Mouse (Mus musculus): ENCODE results near the gene Prkch. TPM values are rescaled to one million over a fixed set of nuclear protein-coding genes. Genes with fewer than 3 reads are reported as not detected.

Gene Prkch
- polyA plus RNA-seq, 1 experiment = 1.6 TPM

DNA sequence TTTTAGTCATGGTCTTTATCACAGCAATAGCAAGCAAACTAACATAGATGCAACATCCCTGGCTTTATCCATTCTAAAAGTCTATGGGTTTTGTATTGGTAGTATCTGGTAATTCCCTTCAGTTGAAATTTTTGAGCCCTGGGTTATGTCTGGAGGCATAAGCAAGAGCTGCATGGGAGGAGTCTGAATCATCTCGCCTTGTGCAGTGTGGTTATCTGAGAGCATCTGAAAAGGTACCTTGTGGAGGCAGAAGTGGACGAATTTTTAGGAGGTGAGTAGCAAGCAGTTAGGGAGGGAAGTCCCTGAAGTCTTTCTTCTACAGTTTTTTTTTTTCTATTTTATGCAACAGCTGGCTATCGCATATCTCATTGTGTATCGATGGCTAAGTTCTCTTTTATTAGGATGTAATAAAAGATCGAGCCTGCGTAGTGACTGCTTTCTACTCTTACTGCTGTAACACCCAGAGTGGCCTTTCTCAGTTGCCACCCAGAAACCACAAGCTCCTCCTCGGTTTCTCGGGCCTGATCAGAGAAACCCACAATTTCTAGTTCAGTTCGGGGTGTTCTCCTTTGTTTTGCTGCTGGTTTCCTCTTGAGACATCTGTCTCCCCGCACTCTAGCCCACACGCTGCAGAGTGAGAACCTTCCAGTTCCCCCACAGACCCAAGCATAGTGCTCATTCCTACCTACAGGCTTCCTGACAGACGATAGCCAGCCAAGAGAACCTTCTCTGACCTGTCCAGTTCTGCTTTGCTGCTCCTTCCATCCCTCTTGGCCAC lies 8.6 kb downstream of the Prkch start:
- H3K4me1 ChIP-seq (ENCODE audit: control insufficient read depth, insufficient read depth, low read length) = no peaks in the 10 kb centered on the region
- H3K36me3 ChIP-seq (ENCODE audit: control insufficient read depth, insufficient read depth, low read length) = no peaks in the 10 kb centered on the region
- H3K27ac ChIP-seq (ENCODE audit: control insufficient read depth, insufficient read depth, low read depth, low read length) = no peak overlapping the region
- no peak for TF ChIP-seq CTCF (IDR thresholded peaks at IDR 0.05; ENCODE audit: control insufficient read depth, insufficient read depth, insufficient replicate concordance, low read depth, low read length)
- no peak for TF ChIP-seq POLR2A (IDR thresholded peaks at IDR 0.05; ENCODE audit: control insufficient read depth, low read depth, low read length)
- H3K27me3 ChIP-seq (ENCODE audit: control insufficient read depth, insufficient read depth, low read length) = no peaks in the 10 kb centered on the region
- H3K4me3 ChIP-seq (ENCODE audit: control insufficient read depth, low read depth, low read length) = no peak overlapping the region

- Histone ChIP-seq H3K4me3 (ENCODE audit: control insufficient read depth, low read depth, low read length) (no peak overlapping the region), H3K4me1 (ENCODE audit: control insufficient read depth, insufficient read depth, low read length) (no peaks in the 10 kb centered on the region), H3K27ac (ENCODE audit: control insufficient read depth, insufficient read depth, low read depth, low read length) (no peak overlapping the region), H3K36me3 (ENCODE audit: control insufficient read depth, insufficient read depth, low read length) (no peaks in the 10 kb centered on the region), H3K27me3 (ENCODE audit: control insufficient read depth, insufficient read depth, low read length) (no peaks in the 10 kb centered on the region)
- TF ChIP-seq CTCF (IDR thresholded peaks at IDR 0.05; ENCODE audit: control insufficient read depth, insufficient read depth, insufficient replicate concordance, low read depth, low read length) = no peak
- no peak for TF ChIP-seq POLR2A (IDR thresholded peaks at IDR 0.05; ENCODE audit: control insufficient read depth, low read depth, low read length)
Observed at GRCm38 (mm10) chr12:73594177-73594745, 9.7 kb downstream of the Prkch start.

- TF ChIP-seq POLR2A (IDR thresholded peaks at IDR 0.05; ENCODE audit: control insufficient read depth, low read depth, low read length) (no peak), CTCF (IDR thresholded peaks at IDR 0.05; ENCODE audit: control insufficient read depth, insufficient read depth, insufficient replicate concordance, low read depth, low read length) (no peak)
- H3K36me3 ChIP-seq (ENCODE audit: control insufficient read depth, insufficient read depth, low read length) = no peaks in the 10 kb centered on the region
- H3K27ac ChIP-seq (ENCODE audit: control insufficient read depth, insufficient read depth, low read depth, low read length) = no peak overlapping the region
- H3K4me3 ChIP-seq (ENCODE audit: control insufficient read depth, low read depth, low read length) = no peak overlapping the region
- no peaks in the 10 kb centered on the region for H3K27me3 ChIP-seq (ENCODE audit: control insufficient read depth, insufficient read depth, low read length)
- H3K4me1 ChIP-seq (ENCODE audit: control insufficient read depth, insufficient read depth, low read length) = no peaks in the 10 kb centered on the region
Observed at GRCm38 (mm10) chr12:73595226-73595625, 10.6 kb downstream of the Prkch start.

DNA sequence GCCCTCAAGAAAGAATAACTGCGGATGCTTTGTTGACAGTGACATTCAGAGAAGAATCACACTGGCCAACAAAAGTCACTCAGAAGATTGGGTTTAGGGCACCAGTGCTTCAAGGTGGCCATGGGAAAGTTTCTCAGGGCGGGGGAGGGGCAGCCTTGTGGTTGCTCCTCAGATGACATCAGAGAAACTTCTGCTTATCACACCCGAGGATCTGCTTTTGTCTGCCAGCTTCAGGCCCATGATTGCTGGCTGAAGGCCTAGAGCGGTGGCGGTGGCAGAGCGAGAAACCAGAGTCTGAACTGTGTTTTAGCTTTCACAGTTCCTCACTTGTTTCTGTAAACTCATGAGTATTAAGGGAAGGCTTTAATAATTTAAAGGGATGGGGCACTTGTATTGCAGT lies 13.6 kb downstream of the Prkch start:
- no peak overlapping the region for H3K4me3 ChIP-seq (ENCODE audit: control insufficient read depth, low read depth, low read length)
- TF ChIP-seq CTCF (IDR thresholded peaks at IDR 0.05; ENCODE audit: control insufficient read depth, insufficient read depth, insufficient replicate concordance, low read depth, low read length) (no peak), POLR2A (IDR thresholded peaks at IDR 0.05; ENCODE audit: control insufficient read depth, low read depth, low read length) (no peak)
- H3K36me3 ChIP-seq (ENCODE audit: control insufficient read depth, insufficient read depth, low read length) = no peaks in the 10 kb centered on the region
- no peaks in the 10 kb centered on the region for H3K27me3 ChIP-seq (ENCODE audit: control insufficient read depth, insufficient read depth, low read length)
- no peaks in the 10 kb centered on the region for H3K4me1 ChIP-seq (ENCODE audit: control insufficient read depth, insufficient read depth, low read length)
- no peak overlapping the region for H3K27ac ChIP-seq (ENCODE audit: control insufficient read depth, insufficient read depth, low read depth, low read length)

DNA sequence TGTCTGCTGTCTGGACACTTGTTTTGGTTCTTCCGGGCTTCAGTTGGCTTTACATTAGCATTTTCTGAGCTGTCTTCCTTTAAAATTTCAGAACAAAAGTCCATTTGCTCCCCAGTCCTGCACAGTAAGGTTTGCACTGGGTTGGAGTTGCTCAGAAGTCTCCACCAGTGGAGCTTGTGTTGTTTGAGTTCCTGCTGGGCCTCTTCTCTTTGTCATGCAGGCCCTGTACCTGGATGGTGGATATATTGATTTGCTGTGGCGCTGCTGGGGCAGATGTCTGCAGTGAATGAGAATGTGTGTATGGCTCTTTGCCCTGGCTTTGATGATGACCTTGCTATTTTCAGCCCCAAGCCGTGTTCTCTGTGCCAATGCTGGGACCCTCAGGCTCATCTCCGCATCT lies 15.9 kb downstream of the Prkch start:
- no peak overlapping the region for H3K27ac ChIP-seq (ENCODE audit: control insufficient read depth, insufficient read depth, low read depth, low read length)

DNA sequence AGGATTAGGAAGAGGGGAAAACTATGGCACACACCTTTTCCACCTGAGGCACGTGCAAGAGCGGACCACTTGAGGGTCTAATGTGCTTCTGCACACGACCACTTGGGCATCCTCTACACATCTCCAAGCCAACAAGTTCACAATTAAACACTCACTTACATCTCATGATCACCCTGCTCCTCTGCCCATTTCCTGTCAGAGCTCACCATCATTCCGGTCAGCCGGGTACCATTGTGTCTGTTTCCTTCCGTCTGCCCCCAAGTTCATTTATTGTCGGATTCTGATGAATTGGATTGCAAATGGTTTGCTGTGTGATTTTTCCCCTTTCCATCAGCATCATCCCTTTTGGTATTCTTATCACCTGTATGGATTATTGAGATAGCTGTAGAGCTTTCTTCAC lies 18.4 kb downstream of the Prkch start:
- H3K27ac ChIP-seq (ENCODE audit: control insufficient read depth, insufficient read depth, low read depth, low read length) = no peak overlapping the region

More for the DNA sequence above, 15.9 kb downstream of the Prkch start:
- no peaks in the 10 kb centered on the region for H3K36me3 ChIP-seq (ENCODE audit: control insufficient read depth, insufficient read depth, low read length)
- no peaks in the 10 kb centered on the region for H3K27me3 ChIP-seq (ENCODE audit: control insufficient read depth, insufficient read depth, low read length)
- TF ChIP-seq CTCF (IDR thresholded peaks at IDR 0.05; ENCODE audit: control insufficient read depth, insufficient read depth, insufficient replicate concordance, low read depth, low read length) = no peak
- no peak for TF ChIP-seq POLR2A (IDR thresholded peaks at IDR 0.05; ENCODE audit: control insufficient read depth, low read depth, low read length)
- no peak overlapping the region for H3K4me3 ChIP-seq (ENCODE audit: control insufficient read depth, low read depth, low read length)
- H3K4me1 ChIP-seq (ENCODE audit: control insufficient read depth, insufficient read depth, low read length) = no peaks in the 10 kb centered on the region

GRCm38 (mm10) chr12:73603653-73604052 lies 19.1 kb downstream of the Prkch start:
- no peaks in the 10 kb centered on the region for H3K36me3 ChIP-seq (ENCODE audit: control insufficient read depth, insufficient read depth, low read length)
- TF ChIP-seq CTCF (IDR thresholded peaks at IDR 0.05; ENCODE audit: control insufficient read depth, insufficient read depth, insufficient replicate concordance, low read depth, low read length) (no peak), POLR2A (IDR thresholded peaks at IDR 0.05; ENCODE audit: control insufficient read depth, low read depth, low read length) (no peak)
- no peak overlapping the region for H3K4me3 ChIP-seq (ENCODE audit: control insufficient read depth, low read depth, low read length)
- H3K4me1 ChIP-seq (ENCODE audit: control insufficient read depth, insufficient read depth, low read length) = no peaks in the 10 kb centered on the region
- H3K27me3 ChIP-seq (ENCODE audit: control insufficient read depth, insufficient read depth, low read length) = no peaks in the 10 kb centered on the region
- no peak overlapping the region for H3K27ac ChIP-seq (ENCODE audit: control insufficient read depth, insufficient read depth, low read depth, low read length)

More for the DNA sequence above, 18.4 kb downstream of the Prkch start:
- no peak for TF ChIP-seq CTCF (IDR thresholded peaks at IDR 0.05; ENCODE audit: control insufficient read depth, insufficient read depth, insufficient replicate concordance, low read depth, low read length)
- no peak for TF ChIP-seq POLR2A (IDR thresholded peaks at IDR 0.05; ENCODE audit: control insufficient read depth, low read depth, low read length)
- H3K4me1 ChIP-seq (ENCODE audit: control insufficient read depth, insufficient read depth, low read length) = no peaks in the 10 kb centered on the region
- no peaks in the 10 kb centered on the region for H3K36me3 ChIP-seq (ENCODE audit: control insufficient read depth, insufficient read depth, low read length)
- no peaks in the 10 kb centered on the region for H3K27me3 ChIP-seq (ENCODE audit: control insufficient read depth, insufficient read depth, low read length)
- H3K4me3 ChIP-seq (ENCODE audit: control insufficient read depth, low read depth, low read length) = no peak overlapping the region
